Mouse (Mus musculus): ENCODE data around the gene Pomc. TPM values are rescaled to one million over a fixed set of nuclear protein-coding genes. Genes with fewer than 3 reads are reported as not detected.

Gene Pomc
- 1.1 TPM in 2 replicates for polyA plus RNA-seq (2015; fragmentation: Nextera tagmentation; extraction: Ambion mirVana)

DNA sequence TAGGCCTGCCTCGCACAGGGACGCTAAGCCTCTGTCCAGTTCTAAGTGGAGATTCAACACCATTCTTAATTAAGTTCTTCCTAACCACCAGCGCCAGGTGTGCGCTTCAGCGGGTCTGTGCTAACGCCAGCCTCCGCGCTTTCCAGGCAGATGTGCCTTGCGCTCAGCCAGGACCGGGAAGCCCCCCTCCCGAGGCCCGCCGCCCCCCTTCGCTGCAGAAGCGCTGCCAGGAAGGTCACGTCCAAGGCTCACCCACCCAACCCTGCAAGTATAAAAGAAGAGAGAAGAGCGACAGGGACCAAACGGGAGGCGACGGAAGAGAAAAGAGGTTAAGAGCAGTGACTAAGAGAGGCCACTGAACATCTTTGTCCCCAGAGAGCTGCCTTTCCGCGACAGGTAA, at the start of gene Pomc:
TSS of gene Pomc (plus strand) at position 301 of the 400 bp plus-strand sequence.
- no peaks in the 10 kb centered on the region for H3K36me3 ChIP-seq (ENCODE audit: insufficient read depth, low read length)
- DNase-seq (ENCODE audit: low spot score) = no peak
- TF ChIP-seq EP300 (IDR thresholded peaks at IDR 0.05) = no peak
- no peak for TF ChIP-seq CTCF (IDR thresholded peaks at IDR 0.05)
- no peaks in the 10 kb centered on the region for H3K9me3 ChIP-seq (ENCODE audit: low read length)
- H3K4me3 ChIP-seq (ENCODE audit: low read depth, low read length) = no peak within 1 kb of the TSS
- H3K4me2 ChIP-seq (replicated peaks; ENCODE audit: low read depth, low read length) = no peak within 1 kb of the TSS
- ATAC-seq = no peak
- WGBS = 20% methylated on average over 22 of the region's 22 CpGs
- H3K27me3 ChIP-seq (replicated peaks; ENCODE audit: insufficient read depth, low read length) = 0 out of 2 replicates have a peak, but pooled peaks cover 6% of the 10 kb centered on the region
- H3K27ac ChIP-seq (ENCODE audit: low read length) = no peak within 1 kb of the TSS
- H3K9ac ChIP-seq (replicated peaks; ENCODE audit: low read depth) = no peak within 1 kb of the TSS
- H3K4me1 ChIP-seq (ENCODE audit: insufficient read depth, low read depth, low read length) = no peaks in the 10 kb centered on the region

- Histone ChIP-seq H3K4me3 (ENCODE audit: low read depth, low read length) (no peak overlapping the region), H3K27me3 (replicated peaks; ENCODE audit: insufficient read depth, low read length) (no peaks in the 10 kb centered on the region), H3K4me1 (ENCODE audit: insufficient read depth, low read depth, low read length) (no peaks in the 10 kb centered on the region), H3K36me3 (ENCODE audit: insufficient read depth, low read length) (peaks cover 46% of the 10 kb centered on the region), H3K9me3 (ENCODE audit: low read length) (no peaks in the 10 kb centered on the region), H3K27ac (ENCODE audit: low read length) (no peak overlapping the region), H3K9ac (replicated peaks; ENCODE audit: low read depth) (no peak overlapping the region), H3K4me2 (replicated peaks; ENCODE audit: low read depth, low read length) (no peak overlapping the region)
- 90% methylated on average over 9 of the region's 9 CpGs for WGBS
- ATAC-seq (no peak), DNase-seq (ENCODE audit: low spot score) (no peak)
- TF ChIP-seq EP300 (IDR thresholded peaks at IDR 0.05) = no peak
- TF ChIP-seq CTCF (IDR thresholded peaks at IDR 0.05) = no peak
Measured at GRCm38 (mm10) chr12:3905436-3905835, 49.3 kb upstream of the Pomc start.

GRCm38 (mm10) chr12:3906308-3906707, 48.4 kb upstream of the Pomc start:
- Histone ChIP-seq H3K27ac (ENCODE audit: low read length) (no peak overlapping the region), H3K4me2 (replicated peaks; ENCODE audit: low read depth, low read length) (no peak overlapping the region), H3K36me3 (ENCODE audit: insufficient read depth, low read length) (peaks cover 46% of the 10 kb centered on the region), H3K9me3 (ENCODE audit: low read length) (no peaks in the 10 kb centered on the region), H3K9ac (replicated peaks; ENCODE audit: low read depth) (no peak overlapping the region), H3K4me3 (ENCODE audit: low read depth, low read length) (no peak overlapping the region), H3K4me1 (ENCODE audit: insufficient read depth, low read depth, low read length) (no peaks in the 10 kb centered on the region), H3K27me3 (replicated peaks; ENCODE audit: insufficient read depth, low read length) (no peaks in the 10 kb centered on the region)
- peak; percentile 42 for DNase-seq (ENCODE audit: low spot score)
- TF ChIP-seq CTCF (IDR thresholded peaks at IDR 0.05) = 0 out of 2 replicates have a peak, but pooled peaks have one; percentile 11
- TF ChIP-seq EP300 (IDR thresholded peaks at IDR 0.05) = no peak
- ATAC-seq = peak; percentile 53

DNA sequence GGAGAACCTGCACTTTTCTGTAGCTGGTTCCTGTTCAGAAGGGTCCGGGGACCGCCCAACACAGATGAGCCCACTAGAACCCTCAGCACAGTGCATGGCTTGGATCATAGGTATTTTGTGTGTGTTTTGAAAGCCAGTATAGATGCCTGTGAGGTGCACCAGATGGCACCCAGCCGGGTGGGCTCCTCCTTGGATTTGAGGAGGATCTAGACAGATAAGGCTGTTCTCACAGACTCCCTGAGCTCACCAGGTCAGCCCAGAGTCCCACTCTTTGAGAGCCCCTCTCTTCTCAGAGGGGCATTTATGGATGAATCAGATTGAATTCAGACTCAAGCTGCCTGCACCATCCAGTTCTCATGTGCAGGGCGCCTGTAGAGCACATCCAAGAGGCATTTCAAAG, 47.7 kb upstream of the Pomc start:
- Histone ChIP-seq H3K27me3 (replicated peaks; ENCODE audit: insufficient read depth, low read length) (no peaks in the 10 kb centered on the region), H3K4me2 (replicated peaks; ENCODE audit: low read depth, low read length) (no peak overlapping the region), H3K36me3 (ENCODE audit: insufficient read depth, low read length) (peaks cover 41% of the 10 kb centered on the region), H3K4me3 (ENCODE audit: low read depth, low read length) (no peak overlapping the region), H3K27ac (ENCODE audit: low read length) (no peak overlapping the region), H3K4me1 (ENCODE audit: insufficient read depth, low read depth, low read length) (no peaks in the 10 kb centered on the region), H3K9me3 (ENCODE audit: low read length) (no peaks in the 10 kb centered on the region), H3K9ac (replicated peaks; ENCODE audit: low read depth) (no peak overlapping the region)
- no peak for TF ChIP-seq CTCF (IDR thresholded peaks at IDR 0.05)
- TF ChIP-seq EP300 (IDR thresholded peaks at IDR 0.05) = no peak
- DNase-seq (ENCODE audit: low spot score) = no peak
- WGBS = 88% methylated on average over 4 of the region's 4 CpGs
- ATAC-seq = no peak

DNA sequence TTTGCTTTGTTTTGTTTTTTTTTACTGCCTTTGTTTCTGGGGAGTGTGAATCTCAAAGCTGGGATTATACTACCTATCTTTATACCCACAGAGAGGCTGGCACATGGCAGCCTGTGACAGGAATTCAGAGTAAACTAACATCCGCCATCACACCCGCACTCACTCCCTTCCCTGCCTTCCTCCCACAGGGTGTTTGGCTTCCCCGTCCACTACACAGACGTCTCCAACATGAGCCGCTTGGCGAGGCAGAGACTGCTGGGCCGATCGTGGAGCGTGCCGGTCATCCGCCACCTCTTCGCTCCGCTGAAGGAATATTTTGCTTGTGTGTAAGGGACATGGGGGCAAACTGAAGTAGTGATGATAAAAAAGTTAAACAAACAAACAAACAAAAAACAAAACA, 47.3 kb upstream of the Pomc start:
- 70% methylated on average over 13 of the region's 13 CpGs for WGBS
- Histone ChIP-seq H3K27me3 (replicated peaks; ENCODE audit: insufficient read depth, low read length) (no peaks in the 10 kb centered on the region), H3K4me2 (replicated peaks; ENCODE audit: low read depth, low read length) (no peak overlapping the region), H3K27ac (ENCODE audit: low read length) (no peak overlapping the region), H3K9ac (replicated peaks; ENCODE audit: low read depth) (no peak overlapping the region), H3K4me3 (ENCODE audit: low read depth, low read length) (no peak overlapping the region), H3K9me3 (ENCODE audit: low read length) (no peaks in the 10 kb centered on the region), H3K4me1 (ENCODE audit: insufficient read depth, low read depth, low read length) (no peaks in the 10 kb centered on the region), H3K36me3 (ENCODE audit: insufficient read depth, low read length) (peaks cover 37% of the 10 kb centered on the region)
- TF ChIP-seq EP300 (IDR thresholded peaks at IDR 0.05) (no peak), CTCF (IDR thresholded peaks at IDR 0.05) (no peak)
- ATAC-seq = no peak
- DNase-seq (ENCODE audit: low spot score) = no peak

DNA sequence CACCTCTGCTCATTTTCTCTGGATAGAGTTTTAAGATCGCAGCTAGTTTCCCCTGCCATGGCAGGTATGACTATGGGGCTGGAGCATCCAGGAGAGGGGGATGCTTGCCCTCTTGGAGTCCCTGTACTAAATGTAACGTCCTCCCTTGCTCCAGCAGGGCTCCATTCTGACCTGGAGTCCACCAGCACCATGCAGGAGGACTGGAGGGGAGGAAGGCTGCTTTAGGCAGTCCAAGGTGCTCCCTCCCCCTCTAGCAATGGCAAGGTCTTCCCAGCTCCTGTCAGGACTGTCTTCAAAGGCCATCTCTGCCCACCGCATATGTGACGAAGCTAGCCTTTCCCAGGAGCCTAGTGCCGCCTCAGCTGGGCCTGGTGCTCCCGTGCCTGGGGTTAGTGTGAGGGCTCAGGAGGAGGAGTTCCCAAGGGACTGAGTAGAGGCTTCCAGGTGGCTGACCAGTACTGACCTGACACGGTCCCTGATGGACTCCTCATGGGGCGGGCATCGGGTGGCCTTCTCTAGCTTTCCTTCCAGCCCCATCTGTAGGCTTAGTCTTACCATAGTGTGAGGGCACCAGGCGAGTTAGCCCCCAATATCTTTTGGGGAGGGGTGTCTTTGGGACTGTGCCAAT, 44.2 kb upstream of the Pomc start:
- Histone ChIP-seq H3K4me2 (replicated peaks; ENCODE audit: low read depth, low read length) (no peak overlapping the region), H3K9me3 (ENCODE audit: low read length) (no peaks in the 10 kb centered on the region), H3K36me3 (ENCODE audit: insufficient read depth, low read length) (peaks cover 24% of the 10 kb centered on the region), H3K27ac (ENCODE audit: low read length) (no peak overlapping the region), H3K4me1 (ENCODE audit: insufficient read depth, low read depth, low read length) (no peaks in the 10 kb centered on the region), H3K9ac (replicated peaks; ENCODE audit: low read depth) (no peak overlapping the region), H3K27me3 (replicated peaks; ENCODE audit: insufficient read depth, low read length) (no peaks in the 10 kb centered on the region), H3K4me3 (ENCODE audit: low read depth, low read length) (no peak overlapping the region)
- TF ChIP-seq EP300 (IDR thresholded peaks at IDR 0.05) = no peak
- TF ChIP-seq CTCF (IDR thresholded peaks at IDR 0.05) = no peak
- ATAC-seq = no peak
- DNase-seq (ENCODE audit: low spot score) = no peak
- 69% methylated on average over 10 of the region's 10 CpGs for WGBS

Measured in lung, postnatal 0 days (tissue).